Mouse (Mus musculus) thymus, postnatal 14 days (tissue): Measurements from ENCODE around the gene Sp7.

Experiments
- DNase-seq: peaks from one replicate; pipeline ENCODE4 v3.0.0; 2021

The Sp7 gene

GRCm38 (mm10) chr15:102366733-102367344 lies at the start of gene Sp7:
Gene Sp7 (minus strand): TSS chr15:102367182.
- no peak for DNase-seq

- no peak for DNase-seq
Observed at GRCm38 (mm10) chr15:102413687-102414086, 46.7 kb upstream of the Sp7 start.

- no peak for DNase-seq
Observed at GRCm38 (mm10) chr15:102411077-102411476, 44.1 kb upstream of the Sp7 start.

GRCm38 (mm10) chr15:102409286-102409685 lies 42.3 kb upstream of the Sp7 start:
- DNase-seq = no peak

- no peak for DNase-seq
Observed at GRCm38 (mm10) chr15:102408558-102409130, 41.7 kb upstream of the Sp7 start.

GRCm38 (mm10) chr15:102407681-102408557 lies 40.9 kb upstream of the Sp7 start:
- DNase-seq = no peak

- DNase-seq = no peak
Observed at GRCm38 (mm10) chr15:102406912-102407580, 40.1 kb upstream of the Sp7 start.

- DNase-seq = peak; percentile 84
Observed at GRCm38 (mm10) chr15:102406196-102406911, 39.4 kb upstream of the Sp7 start.

GRCm38 (mm10) chr15:102405489-102406195 lies 38.7 kb upstream of the Sp7 start, which contains the start of gene Sp1:
Gene Sp1 (plus strand): TSS chr15:102406143.
- DNase-seq = peak; percentile 99

GRCm38 (mm10) chr15:102404608-102405488 lies 37.9 kb upstream of the Sp7 start:
- no peak for DNase-seq

GRCm38 (mm10) chr15:102402210-102402609 lies 35.2 kb upstream of the Sp7 start:
- DNase-seq = no peak

- DNase-seq = no peak
Observed at GRCm38 (mm10) chr15:102401278-102401677, 34.3 kb upstream of the Sp7 start.

- DNase-seq = no peak
Observed at GRCm38 (mm10) chr15:102400476-102401045, 33.6 kb upstream of the Sp7 start.

- DNase-seq = peak; percentile 86
Observed at GRCm38 (mm10) chr15:102399229-102400221, 32.5 kb upstream of the Sp7 start.

GRCm38 (mm10) chr15:102398629-102399028 lies 31.6 kb upstream of the Sp7 start:
- DNase-seq = no peak

- no peak for DNase-seq
Observed at GRCm38 (mm10) chr15:102395061-102395460, 28.1 kb upstream of the Sp7 start.

- DNase-seq = no peak
Observed at GRCm38 (mm10) chr15:102393584-102394014, 26.6 kb upstream of the Sp7 start.

- DNase-seq = no peak
Observed at GRCm38 (mm10) chr15:102392520-102392919, 25.5 kb upstream of the Sp7 start.

GRCm38 (mm10) chr15:102388942-102389341 lies 22.0 kb upstream of the Sp7 start:
- no peak for DNase-seq
